Mouse (Mus musculus) C2C12 (cell line): Measurements from ENCODE around the gene Pde10a.

Experiments
- CTCF ChIP-seq: IDR thresholded peaks from one replicate; pipeline ENCODE4 v1.5.1; 2011; ENCODE audit not compliant: control insufficient read depth, insufficient read depth, insufficient read length
- FOSL1 ChIP-seq: IDR thresholded peaks from one replicate; pipeline ENCODE4 v1.8.0; 2011; ENCODE audit warnings: mild to moderate bottlenecking, low read length; ENCODE audit not compliant: poor library complexity, insufficient read depth, severe bottlenecking
- MYOG ChIP-seq: IDR thresholded peaks from one replicate; pipeline ENCODE4 v1.6.1; 2011; ENCODE audit not compliant: control insufficient read depth, insufficient read length; ENCODE audit errors: extremely low read depth
- USF1 ChIP-seq: IDR thresholded peaks from one replicate; pipeline ENCODE4 v1.6.1; 2011; ENCODE audit warnings: low read depth, mild to moderate bottlenecking, control low read depth, moderate library complexity

DNA sequence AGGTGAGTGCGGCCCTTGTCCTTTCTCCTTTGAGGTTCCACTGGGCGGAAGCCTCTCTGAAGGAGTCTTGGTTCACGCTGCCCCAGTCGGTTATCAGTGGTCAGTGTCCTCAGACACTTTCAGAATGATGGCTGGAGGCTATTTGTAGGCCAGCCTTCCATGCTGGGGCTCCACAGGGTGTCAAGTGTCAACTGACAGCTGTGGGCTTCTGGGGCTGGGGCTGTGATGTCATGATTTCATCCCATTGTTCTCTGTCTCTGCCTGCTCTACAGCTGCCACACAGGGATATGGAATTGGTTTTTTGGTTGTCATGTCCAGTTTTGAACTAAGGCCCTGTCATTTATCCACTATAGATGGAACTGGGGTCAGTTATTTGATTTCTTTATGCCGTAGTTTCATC lies 426.4 kb downstream of the Pde10a start:
- TF ChIP-seq CTCF (no peak), USF1 (no peak), MYOG (no peak), FOSL1 (no peak)
